Mouse (Mus musculus) hindbrain, postnatal 0 days (tissue): Measurements from ENCODE around the gene Rpa2. TPM values are rescaled to one million over a fixed set of nuclear protein-coding genes. Genes with fewer than 3 reads are reported as not detected.

Source experiments
- ATAC-seq: fragments of 200-750 bp; cut with Nextera tagmentation; 2 replicates; pipeline ENCODE4 v1.8.0; 2017; ENCODE audit warnings: mild to moderate bottlenecking, moderate TSS enrichment, moderate library complexity
- DNase-seq: peaks from one replicate; pipeline ENCODE4 v3.0.0-alpha.2; 2015; ENCODE audit warnings: low spot score
- H3K27ac ChIP-seq: fragments of 300-500 bp; sonication (generic); 2 replicates; pipeline ENCODE4 v1.5.1; 2014; ENCODE audit warnings: mild to moderate bottlenecking
- H3K27me3 ChIP-seq: fragments of 300-500 bp; sonication (generic); 2 replicates; pipeline ENCODE4 v1.6.1; 2014; ENCODE audit warnings: low read length, mixed read lengths; ENCODE audit not compliant: insufficient read depth
- H3K36me3 ChIP-seq: fragments of 300-500 bp; sonication (generic); 2 replicates; pipeline ENCODE4 v1.6.1; 2014; ENCODE audit warnings: low read length, mixed read lengths; ENCODE audit not compliant: insufficient read depth
- H3K4me1 ChIP-seq: fragments of 300-500 bp; sonication (generic); 2 replicates; pipeline ENCODE4 v1.6.1; 2014; ENCODE audit warnings: antibody characterized with exemption, low read length, mixed read lengths; ENCODE audit not compliant: insufficient read depth
- H3K4me2 ChIP-seq: fragments of 300-500 bp; sonication (generic); 2 replicates; pipeline ENCODE4 v1.6.1; 2014; ENCODE audit warnings: low read depth, mild to moderate bottlenecking, low read length, moderate library complexity, mixed read lengths
- H3K4me3 ChIP-seq: fragments of 300-500 bp; sonication (generic); 2 replicates; pipeline ENCODE4 v1.5.1; 2014; ENCODE audit warnings: low read length
- H3K9ac ChIP-seq: fragments of 300-500 bp; sonication (generic); replicated peaks from 2 replicates; pipeline ENCODE4 v1.6.1; 2014; ENCODE audit warnings: mild to moderate bottlenecking, low read length, moderate library complexity, mixed read lengths
- H3K9me3 ChIP-seq: fragments of 300-500 bp; sonication (generic); 2 replicates; pipeline ENCODE4 v1.6.1; 2016; ENCODE audit warnings: low read length, mixed read lengths
- CTCF ChIP-seq: IDR thresholded peaks from 2 replicates; pipeline ENCODE4 v1.5.1; 2016; ENCODE audit warnings: antibody characterized with exemption, control low read depth, low read depth
- WGBS: fragments of 180-500 bp; shearing (Covaris S2); extraction: QIAGEN DNeasy Blood & Tissue Kit; methylation state at CpG from one replicate; pipeline ENCODE4 v1.1.7; 2014; 5-methylcytosine and 5-hydroxymethylcytosine counted together
- polyA plus RNA-seq: library from polyadenylated mRNA; unstranded; fragments of >200 nt; fragmentation: Nextera tagmentation; extraction: Ambion mirVana; gene quantifications from 2 replicates; pipeline ENCODE4 v1.2.1, GENCODE M21; 2015
- total RNA-seq: library from RNA; depleted of rRNA; stranded (reverse); fragments of >200 nt; gene quantifications from 2 replicates; pipeline ENCODE4 v1.2.3, GENCODE M21; 2014

The Rpa2 gene
- total and polyA plus RNA-seq, 2 experiments from 2014 or later: 31.9 to 37.5 TPM

DNA sequence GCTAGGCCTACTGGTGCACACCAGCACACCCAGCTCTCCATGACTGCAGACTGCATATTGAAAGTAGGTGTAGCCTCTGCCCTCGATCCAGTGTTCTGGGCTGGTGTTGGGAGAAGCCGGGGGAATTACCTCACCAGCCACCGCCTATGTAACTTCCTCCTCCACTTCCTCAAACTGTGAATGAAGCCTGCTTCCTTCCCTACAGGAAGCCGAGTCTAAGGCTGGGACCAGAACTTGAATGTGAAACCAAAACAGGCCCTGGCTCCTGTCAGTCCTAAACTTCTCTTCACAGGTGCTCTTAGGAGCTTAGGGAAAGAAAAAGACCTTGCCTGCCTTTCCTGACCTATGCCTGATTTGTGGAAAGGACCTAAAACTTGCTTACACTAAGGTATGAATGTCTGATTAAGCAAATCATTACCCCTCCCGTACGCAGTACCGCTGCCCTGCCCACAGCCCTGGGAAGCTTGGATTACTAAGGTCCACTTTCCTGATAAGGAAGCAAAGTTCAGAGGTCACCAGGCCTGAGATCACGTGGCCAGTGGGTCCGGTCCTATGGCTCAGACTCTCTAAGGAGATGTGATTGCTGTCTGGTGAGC lies 20.4 kb upstream of the Rpa2 start:
- H3K27ac ChIP-seq: peak overlapping the region; percentile 11; the same call in 1 of the 2 replicates
- H3K9me3 ChIP-seq: no peaks in the 10 kb centered on the region
- DNase-seq: no peak
- TF ChIP-seq CTCF: no peak
- H3K4me3 ChIP-seq: no peak overlapping the region
- no peaks in the 10 kb centered on the region for H3K27me3 ChIP-seq
- H3K36me3 ChIP-seq: no peaks in the 10 kb centered on the region
- ATAC-seq: no peak
- peaks cover 9% of the 10 kb centered on the region; the same call in 1 of the 2 replicates for H3K4me1 ChIP-seq
- no peak overlapping the region for H3K9ac ChIP-seq
- 73% methylated on average over 9 of the region's 9 CpGs for WGBS
- no peak overlapping the region for H3K4me2 ChIP-seq

GRCm38 (mm10) chr4:132748778-132749177 lies 19.4 kb upstream of the Rpa2 start:
- H3K9me3 ChIP-seq: no peaks in the 10 kb centered on the region
- no peaks in the 10 kb centered on the region for H3K27me3 ChIP-seq
- no peak for TF ChIP-seq CTCF
- DNase-seq (no peak), ATAC-seq (no peak)
- H3K36me3 ChIP-seq: no peaks in the 10 kb centered on the region
- no peak overlapping the region for H3K27ac ChIP-seq
- no peak overlapping the region for H3K4me2 ChIP-seq
- 96% methylated on average over 4 of the region's 4 CpGs for WGBS
- peaks cover 9% of the 10 kb centered on the region; the same call in 1 of the 2 replicates for H3K4me1 ChIP-seq
- no peak overlapping the region for H3K4me3 ChIP-seq
- no peak overlapping the region for H3K9ac ChIP-seq

- no peak for DNase-seq
- TF ChIP-seq CTCF: no peak
- Histone ChIP-seq H3K4me3 (no peak overlapping the region), H3K27ac (no peak overlapping the region), H3K9ac (no peak overlapping the region), H3K27me3 (no peaks in the 10 kb centered on the region), H3K36me3 (no peaks in the 10 kb centered on the region), H3K4me2 (no peak overlapping the region), H3K4me1 (peaks cover 3% of the 10 kb centered on the region; the same call in 1 of the 2 replicates), H3K9me3 (no peaks in the 10 kb centered on the region)
- ATAC-seq: no peak
- WGBS: 79% methylated on average over 6 of the region's 6 CpGs
Measured at GRCm38 (mm10) chr4:132749258-132749982, 18.7 kb upstream of the Rpa2 start.

- Histone ChIP-seq H3K4me1 (peaks cover 7% of the 10 kb centered on the region; the same call in 1 of the 2 replicates), H3K36me3 (no peaks in the 10 kb centered on the region), H3K9ac (no peak overlapping the region), H3K27ac (no peak overlapping the region), H3K27me3 (0 out of 2 replicates have a peak, but pooled peaks cover 4% of the 10 kb centered on the region), H3K4me2 (no peak overlapping the region), H3K4me3 (no peak overlapping the region), H3K9me3 (no peaks in the 10 kb centered on the region)
- whole genome bisulfite sequencing: 72% methylated on average over 6 of the region's 6 CpGs
- DNase-seq (peak; percentile 39), ATAC-seq (no peak)
- no peak for TF ChIP-seq CTCF
Measured at GRCm38 (mm10) chr4:132752992-132753391, 15.1 kb upstream of the Rpa2 start.

DNA sequence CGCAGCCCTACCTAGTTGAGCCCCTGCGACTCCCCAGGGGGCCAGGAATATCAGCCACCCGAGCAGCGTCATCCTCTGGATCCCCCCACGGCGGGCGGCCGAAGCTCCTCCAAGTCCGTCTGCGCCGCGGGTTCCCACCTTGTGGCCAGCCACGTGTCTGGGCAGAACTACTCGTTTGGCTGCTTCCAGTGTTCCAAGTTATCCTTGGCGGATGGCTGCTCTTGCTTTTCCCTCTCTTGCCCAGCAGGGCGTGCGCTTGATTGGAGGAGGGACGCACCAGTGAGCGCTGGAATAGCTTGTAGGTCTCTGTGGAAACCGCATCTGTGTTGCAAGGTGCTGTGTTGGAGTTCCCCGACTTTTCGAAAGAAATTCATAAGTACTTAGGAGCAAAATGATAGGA lies 11.2 kb upstream of the Rpa2 start, which contains the start of gene Smpdl3b:
Gene Smpdl3b, minus strand, starts transcription at position 279 of the 400 bp plus-strand sequence.
- peaks cover 7% of the 10 kb centered on the region; the same call in 1 of the 2 replicates for H3K4me1 ChIP-seq
- no peaks in the 10 kb centered on the region for H3K36me3 ChIP-seq
- ATAC-seq: peak; percentile 81; the same call in 1 of the 2 replicates

DNA sequence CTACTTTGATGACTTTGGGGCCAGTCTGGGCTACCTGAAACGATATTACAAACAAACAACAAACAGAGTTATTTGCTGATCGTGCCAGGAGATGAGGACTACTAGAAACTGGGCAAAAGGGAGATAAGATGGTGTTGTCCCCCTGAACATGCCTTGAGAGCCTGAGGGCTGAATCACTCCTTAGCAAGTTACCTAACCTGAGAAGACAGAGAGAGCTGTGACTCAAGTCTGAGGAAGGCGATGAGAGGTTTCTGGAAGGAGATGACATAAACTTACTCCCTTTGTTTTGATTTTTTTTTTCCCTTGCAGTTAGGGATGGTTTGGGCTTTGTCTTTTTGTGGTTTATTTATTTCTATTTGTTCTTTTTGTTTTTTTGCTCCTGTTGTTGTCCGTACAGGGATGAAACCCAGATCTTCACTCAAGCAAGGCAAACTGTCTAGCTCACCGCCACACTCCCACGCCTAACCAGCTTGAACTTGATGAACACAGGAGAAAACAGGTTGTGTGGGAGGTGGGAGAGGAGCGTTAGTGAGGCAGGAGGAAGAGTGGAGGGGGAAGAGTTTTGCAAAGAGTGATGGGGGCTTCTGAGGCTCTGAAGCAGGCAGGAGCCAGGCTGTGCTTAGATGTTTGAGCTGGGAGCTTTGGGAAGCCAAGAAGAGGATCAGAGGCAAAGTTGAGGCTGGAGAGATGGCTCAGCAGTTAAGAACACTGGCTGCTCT lies 10.3 kb upstream of the Rpa2 start:
- Histone ChIP-seq H3K4me2 (peak overlapping the region; percentile 93; the same call in 1 of the 2 replicates), H3K9ac (peak overlapping the region; percentile 37; the same call in 1 of the 2 replicates), H3K4me1 (peaks cover 7% of the 10 kb centered on the region; the same call in 1 of the 2 replicates), H3K9me3 (no peaks in the 10 kb centered on the region), H3K36me3 (no peaks in the 10 kb centered on the region), H3K4me3 (no peak overlapping the region), H3K27me3 (0 out of 2 replicates have a peak, but pooled peaks cover 7% of the 10 kb centered on the region), H3K27ac (no peak overlapping the region)
- TF ChIP-seq CTCF: no peak
- ATAC-seq: no peak
- WGBS: 88% methylated on average over 7 of the region's 7 CpGs
- DNase-seq: no peak

More for the DNA sequence above, 11.2 kb upstream of the Rpa2 start, which contains the start of gene Smpdl3b:
- peak; percentile 83 for DNase-seq
- Histone ChIP-seq H3K4me3 (peak within 1 kb of the TSS; percentile 41), H3K27ac (no peak within 1 kb of the TSS), H3K9me3 (no peaks in the 10 kb centered on the region), H3K27me3 (0 out of 2 replicates have a peak, but pooled peaks cover 7% of the 10 kb centered on the region), H3K4me2 (peak within 1 kb of the TSS; percentile 93), H3K9ac (peak within 1 kb of the TSS; percentile 37; the same call in 1 of the 2 replicates)
- peak; percentile 69 for TF ChIP-seq CTCF
- under 1% methylated on average over 22 of the region's 22 CpGs for WGBS
